Mouse (Mus musculus): Measurements from ENCODE around the gene Vcp. TPM values are rescaled to one million over a fixed set of nuclear protein-coding genes. Genes with fewer than 3 reads are reported as not detected.

The Vcp gene
- total RNA-seq, 2 experiments from 2014 or later, result 292 to 313 TPM

- DNase-seq (ENCODE audit: low spot score in 2 of 2), result no peak
Measured at GRCm38 (mm10) chr4:42946733-42947290, 53.5 kb downstream of the Vcp start.

- DNase-seq (ENCODE audit: low spot score in 2 of 2), result peak in 1 of 2 experiments; percentile 44
Measured at GRCm38 (mm10) chr4:42945952-42946351, 54.4 kb downstream of the Vcp start.

GRCm38 (mm10) chr4:42945445-42945844 lies 54.9 kb downstream of the Vcp start:
- no peak for DNase-seq (ENCODE audit: low spot score in 2 of 2)

GRCm38 (mm10) chr4:42945043-42945442 lies 55.3 kb downstream of the Vcp start:
- DNase-seq (ENCODE audit: low spot score in 2 of 2), result peak in 1 of 2 experiments; percentile 27

- no peak for DNase-seq (ENCODE audit: low spot score in 2 of 2)
Measured at GRCm38 (mm10) chr4:42944185-42944584, 56.1 kb downstream of the Vcp start.

GRCm38 (mm10) chr4:42943341-42943740 lies 57.0 kb downstream of the Vcp start:
- DNase-seq (ENCODE audit: low spot score in 2 of 2), result no peak

- DNase-seq (ENCODE audit: low spot score in 2 of 2), result no peak
Measured at GRCm38 (mm10) chr4:42941396-42941795, 58.9 kb downstream of the Vcp start.

- DNase-seq (ENCODE audit: low spot score in 2 of 2), result peak in 1 of 2 experiments; percentile 59
Measured at GRCm38 (mm10) chr4:42933630-42934029, 66.7 kb downstream of the Vcp start.

- no peak for DNase-seq (ENCODE audit: low spot score in 2 of 2)
Measured at GRCm38 (mm10) chr4:42932229-42932969, 67.9 kb downstream of the Vcp start.

Other genes starting within 250 kb of the Vcp start
- gene Ccl19, start 243.9 kb downstream of the Vcp start, total RNA-seq (2021), result under 1 TPM in 1 of 2 experiments, not detected in 1; 0.74 TPM
- 10 to 100 TPM in 1 of 2 experiments, 1 to 10 TPM in 1; 8.6 to 15.0 TPM for gene Ccl21a, start 226.5 kb downstream of the Vcp start, total RNA-seq (2021)
- gene Fam205a1, start 146.6 kb downstream of the Vcp start, total RNA-seq (2021), result under 1 TPM in 1 of 2 experiments, not detected in 1; 0.07 TPM
- under 1 TPM in 1 of 2 experiments, not detected in 1; 0.10 TPM for gene Gm12394, start 143.7 kb downstream of the Vcp start, total RNA-seq (2021)
- gene Fam205c, start 126.3 kb downstream of the Vcp start, total RNA-seq (2021), result not detected
- gene Phf24, start 83.8 kb downstream of the Vcp start, total RNA-seq (2021), result 1 to 10 TPM; 1.1 to 1.5 TPM
- 10 to 100 TPM; 60.1 to 79.0 TPM for gene Dnajb5, start 50.7 kb downstream of the Vcp start, total RNA-seq (2021)
- not detected for gene 1700022I11Rik, start 30.9 kb downstream of the Vcp start, total RNA-seq (2021)
- gene Fancg, start 10.0 kb upstream of the Vcp start, total RNA-seq (2021), result 1 to 10 TPM; 5.5 to 8.7 TPM
- 10 to 100 TPM; 10.7 to 10.8 TPM for gene Pigo, start 25.3 kb upstream of the Vcp start, total RNA-seq (2021)
- gene Stoml2, start 31.2 kb upstream of the Vcp start, total RNA-seq (2021), result 100 to 1,000 TPM in 1 of 2 experiments, 10 to 100 TPM in 1; 94.7 to 103 TPM
- 10 to 100 TPM; 20.6 to 25.1 TPM for gene Fam214b, start 45.7 kb upstream of the Vcp start, total RNA-seq (2021)
- gene Unc13b, start 58.4 kb upstream of the Vcp start, total RNA-seq (2021), result 1 to 10 TPM; 5.9 to 7.2 TPM